Comparison of ENCODE assay signal across 8 mouse cellular contexts in the genomic region with DNA sequence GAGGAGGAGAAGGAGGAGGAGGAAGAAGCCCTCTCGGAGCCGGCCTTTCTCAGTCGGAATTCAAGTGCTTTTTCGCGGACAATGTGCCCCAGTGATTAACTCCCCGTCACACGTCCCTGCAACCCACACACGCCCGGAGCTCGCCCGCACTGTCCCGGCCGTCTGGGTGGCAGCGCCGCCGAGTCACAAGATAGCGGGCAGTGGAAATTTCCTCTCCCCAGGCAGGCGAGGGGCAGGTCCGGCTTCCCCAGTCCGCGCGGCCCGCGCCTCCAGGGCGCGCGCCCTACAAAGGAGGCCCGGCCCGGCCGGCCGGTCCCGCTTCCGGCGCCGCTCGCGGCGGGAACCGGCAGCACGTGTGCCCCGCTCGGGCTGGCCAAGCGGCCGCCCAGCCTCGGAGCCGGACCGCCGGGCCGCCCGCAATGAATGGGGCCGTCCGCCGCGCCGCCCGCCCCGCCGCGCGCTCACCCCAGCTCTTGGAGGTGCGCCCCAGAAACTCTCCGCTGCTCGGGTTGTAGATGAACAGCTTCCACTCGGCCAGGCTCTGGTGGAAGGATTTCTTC. TPM values are rescaled to one million over a fixed set of nuclear protein-coding genes. Genes with fewer than 3 reads are reported as not detected.
DNase-seq lines count a peak whose midpoint lies in the region; ATAC-seq and TF ChIP-seq lines count a peak whose summit lies in the region.

No protein-coding gene starts in this region.

- no peak for TF ChIP-seq CTCF in CH12.LX (conservative IDR thresholded peaks at IDR 0.05 in 1 of 2, IDR thresholded peaks at IDR 0.05 in 1 of 2; ENCODE audit: low read depth in 2 of 2, low read length in 2 of 2)

- peaks cover 32% of the 10 kb centered on the region for H3K79me2 ChIP-seq in CH12.LX (replicated peaks; ENCODE audit: control insufficient read depth, extremely low read depth, insufficient read depth, poor library complexity, severe bottlenecking)

- H3K9me3 ChIP-seq in CH12.LX (replicated peaks; ENCODE audit: low read length) = peaks cover 3% of the 10 kb centered on the region
- no peaks in the 10 kb centered on the region for H3K9me3 ChIP-seq in forebrain, embryonic 12.5 days
- H3K9me3 ChIP-seq in heart, embryonic 16.5 days (replicated peaks; ENCODE audit: control insufficient read depth, low read length) = peaks cover 2% of the 10 kb centered on the region; the same call in 1 of the 2 replicates
- no peaks in the 10 kb centered on the region for H3K9me3 ChIP-seq in liver, embryonic 13.5 days (replicated peaks)
- no peaks in the 10 kb centered on the region for H3K9me3 ChIP-seq in stomach, embryonic 15.5 days

- DNase-seq in CH12.LX (ENCODE audit: extremely low read depth) = peak; percentile 41
- peak; percentile 39 for DNase-seq in c-Kit-positive CD71-positive TER-119-negative erythroid progenitor cells, embryonic 14.5 days (ENCODE audit: low read depth)
- DNase-seq in kidney, postnatal 25 days = peak; percentile 74 to 89
- peak; percentile 69 for DNase-seq in liver, embryonic 13.5 days
- DNase-seq in natural killer cell, adult 2 months (ENCODE audit: low spot score in 2 of 2) = peak; percentile 72 to 73

- TF ChIP-seq RAD21 in CH12.LX (IDR thresholded peaks at IDR 0.05; ENCODE audit: low read depth, low read length) = no peak

- ATAC-seq in forebrain, embryonic 12.5 days (ENCODE audit: low FRiP score) = peak; percentile 67
- ATAC-seq in heart, embryonic 16.5 days (replicated peaks; ENCODE audit: extremely low read depth, insufficient read depth, low FRiP score) = peak; percentile 74
- ATAC-seq in liver, embryonic 13.5 days (ENCODE audit: low read depth) = peak; percentile 67
- peak; percentile 64 for ATAC-seq in stomach, embryonic 15.5 days (ENCODE audit: insufficient read depth, low FRiP score, low read depth)

- H3K27ac ChIP-seq in CH12.LX (ENCODE audit: insufficient read depth, low read depth) = peak overlapping the region; percentile 82
- peak overlapping the region; percentile 96 for H3K27ac ChIP-seq in forebrain, embryonic 12.5 days
- peak overlapping the region; percentile 91 for H3K27ac ChIP-seq in heart, embryonic 16.5 days (ENCODE audit: low read length)
- peak overlapping the region; percentile 93 for H3K27ac ChIP-seq in liver, embryonic 13.5 days
- H3K27ac ChIP-seq in stomach, embryonic 15.5 days = peak overlapping the region; percentile 96

- H3K4me1 ChIP-seq in CH12.LX (ENCODE audit: control insufficient read depth in 1 of 2, insufficient read depth in 2 of 2) = peaks cover 5 to 32% of the 10 kb centered on the region in 2 experiments
- H3K4me1 ChIP-seq in forebrain, embryonic 12.5 days = peaks cover 20% of the 10 kb centered on the region
- H3K4me1 ChIP-seq in heart, embryonic 16.5 days (ENCODE audit: control insufficient read depth, insufficient read depth, low read length) = peaks cover 15% of the 10 kb centered on the region
- peaks cover 34% of the 10 kb centered on the region for H3K4me1 ChIP-seq in liver, embryonic 13.5 days (replicated peaks)
- peaks cover 13% of the 10 kb centered on the region for H3K4me1 ChIP-seq in stomach, embryonic 15.5 days

- dilution Hi-C loops in CH12.LX (cut with MboI; ENCODE audit: extremely low pct_ligation_motif_present, extremely low pct_unique_long_range_greater_than_20kb, low sequenced_read_pairs) = no loop called here

- peaks cover 0 to 12% of the 10 kb centered on the region in 2 experiments for H3K36me3 ChIP-seq in CH12.LX (replicated peaks in 1 of 2; ENCODE audit: control insufficient read depth in 1 of 2, insufficient read depth in 1 of 2, low read length in 1 of 2)
- H3K36me3 ChIP-seq in forebrain, embryonic 12.5 days (replicated peaks) = 0 out of 2 replicates have a peak, but pooled peaks cover 4% of the 10 kb centered on the region
- no peaks in the 10 kb centered on the region for H3K36me3 ChIP-seq in heart, embryonic 16.5 days (ENCODE audit: control insufficient read depth, insufficient read depth)
- H3K36me3 ChIP-seq in liver, embryonic 13.5 days = 0 out of 2 replicates have a peak, but pooled peaks cover 3% of the 10 kb centered on the region
- no peaks in the 10 kb centered on the region for H3K36me3 ChIP-seq in stomach, embryonic 15.5 days

- in situ Hi-C loops in CH12.LX (cut with MboI; ENCODE audit: low pct_ligation_motif_present, low pct_unique_long_range_greater_than_20kb, low sequenced_read_pairs) = no loop called here

- no peak for TF ChIP-seq EP300 in CH12.LX (IDR thresholded peaks at IDR 0.05; ENCODE audit: low read length)

- no peak for TF ChIP-seq POLR2A in CH12.LX (IDR thresholded peaks at IDR 0.05; ENCODE audit: low read depth, low read length)

- peak overlapping the region; percentile 79 to 98 (median 94) for H3K4me3 ChIP-seq in CH12.LX (replicated peaks in 1 of 3; ENCODE audit: low read depth in 2 of 3, low read length in 2 of 3, poor library complexity in 1 of 3)
- H3K4me3 ChIP-seq in forebrain, embryonic 12.5 days (replicated peaks) = peak overlapping the region; percentile 86
- H3K4me3 ChIP-seq in heart, embryonic 16.5 days (ENCODE audit: low read length) = peak overlapping the region; percentile 91
- H3K4me3 ChIP-seq in liver, embryonic 13.5 days (replicated peaks) = peak overlapping the region; percentile 84
- H3K4me3 ChIP-seq in stomach, embryonic 15.5 days (replicated peaks) = peak overlapping the region; percentile 90

- H3K4me2 ChIP-seq in CH12.LX (ENCODE audit: insufficient read depth, low read depth, poor library complexity, severe bottlenecking) = peak overlapping the region; percentile 64; the same call in 1 of the 2 replicates
- peak overlapping the region; percentile 76 for H3K4me2 ChIP-seq in forebrain, embryonic 12.5 days
- H3K4me2 ChIP-seq in heart, embryonic 16.5 days (ENCODE audit: low read depth, low read length) = peak overlapping the region; percentile 71
- peak overlapping the region; percentile 81 for H3K4me2 ChIP-seq in liver, embryonic 13.5 days
- H3K4me2 ChIP-seq in stomach, embryonic 15.5 days = peak overlapping the region; percentile 80

- H3K9ac ChIP-seq in CH12.LX (ENCODE audit: insufficient read depth, low read depth) = peak overlapping the region; percentile 79
- H3K9ac ChIP-seq in forebrain, embryonic 12.5 days = peak overlapping the region; percentile 96
- peak overlapping the region; percentile 79 for H3K9ac ChIP-seq in heart, embryonic 16.5 days (ENCODE audit: low read length)
- H3K9ac ChIP-seq in liver, embryonic 13.5 days = peak overlapping the region; percentile 93
- H3K9ac ChIP-seq in stomach, embryonic 15.5 days = peak overlapping the region; percentile 69

- no peaks in the 10 kb centered on the region for H3K27me3 ChIP-seq in CH12.LX (replicated peaks)
- no peaks in the 10 kb centered on the region for H3K27me3 ChIP-seq in forebrain, embryonic 12.5 days
- no peaks in the 10 kb centered on the region for H3K27me3 ChIP-seq in heart, embryonic 16.5 days (ENCODE audit: control insufficient read depth, insufficient read depth, low read length)
- H3K27me3 ChIP-seq in liver, embryonic 13.5 days = no peaks in the 10 kb centered on the region
- no peaks in the 10 kb centered on the region for H3K27me3 ChIP-seq in stomach, embryonic 15.5 days (replicated peaks)

- 1% methylated on average over 32 of the region's 64 CpGs for WGBS in forebrain, embryonic 12.5 days
- under 1% methylated on average over 61 of the region's 64 CpGs for WGBS in heart, embryonic 16.5 days
- WGBS in liver, embryonic 13.5 days (ENCODE audit: insufficient replicate concordance) = under 1% methylated on average over 60 of the region's 64 CpGs
- under 1% methylated on average over 63 of the region's 64 CpGs for WGBS in stomach, embryonic 15.5 days

TF ChIP-seq in CH12.LX, 34 proteins besides CTCF, POLR2A, EP300 and RAD21:
- TF ChIP-seq UBTF (IDR thresholded peaks at IDR 0.05; ENCODE audit: low read depth, low read length) (peak; percentile 94; the same call in 1 of the 2 replicates), BHLHE40 (IDR thresholded peaks at IDR 0.05; ENCODE audit: low read depth, low read length) (peak; percentile 46; the same call in 1 of the 2 replicates), MXI1 (IDR thresholded peaks at IDR 0.05; ENCODE audit: low read depth, low read length) (peak; percentile 64; the same call in 1 of the 2 replicates), ELF1 (IDR thresholded peaks at IDR 0.05; ENCODE audit: low read depth, low read length) (0 out of 2 replicates have a peak, but pooled peaks have one; percentile 8), ZKSCAN1 (IDR thresholded peaks at IDR 0.05; ENCODE audit: borderline replicate concordance, low read depth, low read length) (no peak), TCF12 (IDR thresholded peaks at IDR 0.05; ENCODE audit: low read depth, low read length) (peak; percentile 29; the same call in 1 of the 2 replicates), SIN3A (IDR thresholded peaks at IDR 0.05; ENCODE audit: low read length) (peak; percentile 85), MAZ (IDR thresholded peaks at IDR 0.05; ENCODE audit: low read depth, low read length) (no peak)

RNA-seq across cellular contexts. Expression of a gene that starts 0.6 kb away (rescaled TPM):
- total RNA-seq in CH12.LX (2012; rRNA removed) (66.4 and 77.6 TPM in 2 replicates), CH12.LX (2014; rRNA removed) (89.8 and 102 TPM in 2 replicates)
- polyA plus RNA-seq in CH12.LX (2012; ENCODE audit: insufficient read length, low read depth) = 106 and 129 TPM in 2 replicates
- 163 and 164 TPM in 2 replicates for polyA plus RNA-seq in forebrain, embryonic 12.5 days (2016; fragmentation: Nextera tagmentation; extraction: Ambion mirVana)
- polyA plus RNA-seq in heart, embryonic 16.5 days (2015; fragmentation: Nextera tagmentation; extraction: Ambion mirVana) = 125 and 136 TPM in 2 replicates
- 87.3 and 98.3 TPM in 2 replicates for polyA plus RNA-seq in liver, embryonic 13.5 days (2015; fragmentation: Nextera tagmentation; extraction: Ambion mirVana)
- 164 and 165 TPM in 2 replicates for polyA plus RNA-seq in stomach, embryonic 15.5 days (2015; fragmentation: Nextera tagmentation; extraction: Ambion mirVana)

Comparison
In these comparisons a context has a peak if more than half of its experiments do, and no peak if none do; other contexts are left out.
1. Peak in every context shown above with its lines: DNase-seq, ATAC-seq, H3K4me3 ChIP-seq and H3K27ac ChIP-seq.